Mouse (Mus musculus): ENCODE results near the gene Smg6.
A peak's percentile ranks its signal among the peaks of the same experiment; 100 is the strongest.

Gene Smg6

GRCm38 (mm10) chr11:75047736-75048407 is 122.2 kb downstream of the Smg6 start:
- DNase-seq (ENCODE audit: low spot score), result no peak

- peak; percentile 28 for DNase-seq (ENCODE audit: low spot score)
Observed at GRCm38 (mm10) chr11:75049146-75049545, 123.5 kb downstream of the Smg6 start.

- DNase-seq (ENCODE audit: low spot score), result peak; percentile 30
Observed at GRCm38 (mm10) chr11:75049807-75050206, 124.2 kb downstream of the Smg6 start.

GRCm38 (mm10) chr11:75051239-75051638 is 125.6 kb downstream of the Smg6 start:
- peak; percentile 27 for DNase-seq (ENCODE audit: low spot score)

- peak; percentile 70 for DNase-seq (ENCODE audit: low spot score)
Observed at GRCm38 (mm10) chr11:75051712-75052550, 126.3 kb downstream of the Smg6 start.

- no peak for DNase-seq (ENCODE audit: low spot score)
Observed at GRCm38 (mm10) chr11:75053020-75053419, 127.4 kb downstream of the Smg6 start.

- DNase-seq (ENCODE audit: low spot score), result no peak
Observed at GRCm38 (mm10) chr11:75053722-75054121, 128.1 kb downstream of the Smg6 start.

GRCm38 (mm10) chr11:75054184-75054877 is 128.7 kb downstream of the Smg6 start:
- DNase-seq (ENCODE audit: low spot score), result peak; percentile 23

- no peak for DNase-seq (ENCODE audit: low spot score)
Observed at GRCm38 (mm10) chr11:75054878-75055214, 129.2 kb downstream of the Smg6 start.

GRCm38 (mm10) chr11:75062650-75063049 is 137.0 kb downstream of the Smg6 start:
- DNase-seq (ENCODE audit: low spot score), result no peak

- no peak for DNase-seq (ENCODE audit: low spot score)
Observed at GRCm38 (mm10) chr11:75064266-75064665, 138.6 kb downstream of the Smg6 start.

- no peak for DNase-seq (ENCODE audit: low spot score)
Observed at GRCm38 (mm10) chr11:75071352-75071751, 145.7 kb downstream of the Smg6 start.

- no peak for DNase-seq (ENCODE audit: low spot score)
Observed at GRCm38 (mm10) chr11:75072932-75073625, 147.5 kb downstream of the Smg6 start.

GRCm38 (mm10) chr11:75073696-75074095 is 148.1 kb downstream of the Smg6 start:
- DNase-seq (ENCODE audit: low spot score), result no peak

GRCm38 (mm10) chr11:75074543-75074942 is 148.9 kb downstream of the Smg6 start:
- no peak for DNase-seq (ENCODE audit: low spot score)

- no peak for DNase-seq (ENCODE audit: low spot score)
Observed at GRCm38 (mm10) chr11:75078616-75079015, 153.0 kb downstream of the Smg6 start.

- no peak for DNase-seq (ENCODE audit: low spot score)
Observed at GRCm38 (mm10) chr11:75083031-75083430, 157.4 kb downstream of the Smg6 start.

GRCm38 (mm10) chr11:75092159-75092558 is 166.5 kb downstream of the Smg6 start:
- no peak for DNase-seq (ENCODE audit: low spot score)

- no peak for DNase-seq (ENCODE audit: low spot score)
Observed at GRCm38 (mm10) chr11:75092656-75093055, 167.0 kb downstream of the Smg6 start.

GRCm38 (mm10) chr11:75094759-75095158 is 169.1 kb downstream of the Smg6 start:
- no peak for DNase-seq (ENCODE audit: low spot score)

- no peak for DNase-seq (ENCODE audit: low spot score)
Observed at GRCm38 (mm10) chr11:75102763-75103339, 177.2 kb downstream of the Smg6 start.

GRCm38 (mm10) chr11:75106614-75107013 is 181.0 kb downstream of the Smg6 start:
- DNase-seq (ENCODE audit: low spot score), result no peak

All from embryo, embryonic 10.5 days (tissue).